In genomic region chr17:78654841-78655240, GRCm38 (mm10) we compare ENCODE assay signal across 28 mouse cellular contexts.
DNase-seq lines count a peak whose midpoint lies in the region; ATAC-seq and TF ChIP-seq lines count a peak whose summit lies in the region.
"Had no signal": no experiment of that assay in that cellular context is flagged by ENCODE, and none has a peak within 500 bp of the region (broad histone marks: within the 10 kb centered on the region; RNA-seq: fewer than 3 reads in every experiment).

No protein-coding gene starts in this region.

- no peak overlapping the region for H3K4me2 ChIP-seq in kidney, embryonic 16.5 days (replicated peaks; ENCODE audit: low read depth, low read length)
- H3K4me2 ChIP-seq: embryonic facial prominence, embryonic 12.5 days; forebrain, embryonic 12.5 days; forebrain, embryonic 15.5 days; heart, embryonic 12.5 days; heart, embryonic 15.5 days; hindbrain, embryonic 13.5 days had no signal

- H3K9me3 ChIP-seq in kidney, embryonic 16.5 days (ENCODE audit: low read length) = peaks cover under 1% of the 10 kb centered on the region; the same call in 1 of the 2 replicates
- H3K9me3 ChIP-seq: heart, embryonic 15.5 days had no signal

- no peak for TF ChIP-seq POLR2A in kidney, adult 2 months (IDR thresholded peaks at IDR 0.05; ENCODE audit: low read depth, low read length)

- peaks cover 15% of the 10 kb centered on the region for H3K36me3 ChIP-seq in kidney, adult 2 months (ENCODE audit: control insufficient read depth, insufficient read depth, low read length)
- H3K36me3 ChIP-seq in kidney, embryonic 16.5 days (ENCODE audit: insufficient read depth, low read length) = peaks cover 30% of the 10 kb centered on the region

- WGBS in kidney, adult 2 months = 55% methylated on average over 10 of the region's 10 CpGs
- 44% methylated on average over 10 of the region's 10 CpGs for WGBS in kidney, embryonic 16.5 days

- peak; percentile 5 for DNase-seq in kidney, adult 2 months
- DNase-seq in kidney, adult 8-10 months = no peak
- DNase-seq in kidney, adult 9 months = no peak
- peak; percentile 67 for DNase-seq in A20 (ENCODE audit: low read depth, low spot score)
- DNase-seq in retina, embryonic 14.5 days (ENCODE audit: low spot score) = peak; percentile 13
- DNase-seq in urinary bladder, postnatal 4 days (ENCODE audit: low spot score in 2 of 2) = no peak
- no peak for DNase-seq in spleen, postnatal 36 days (ENCODE audit: low spot score in 2 of 2)
- DNase-seq: adrenal gland, adult 8-10 months; adrenal gland, postnatal 25 days; cerebellum, adult 18-20 months; cerebellum, adult 9-10 months; cerebellum, postnatal 14 days; gastrocnemius, postnatal 25 days; heart, adult 18-20 months; heart, postnatal 10 days; heart, postnatal 36 days had no signal

- ATAC-seq in kidney, embryonic 16.5 days (ENCODE audit: low FRiP score, low TSS enrichment) = peak; percentile 57; the same call in 1 of the 2 replicates
- ATAC-seq: activated CD4-positive, CD25-positive, alpha-beta regulatory T cell, adult 4 months; CD4-positive, CD25-positive, alpha-beta regulatory T cell, adult 4 months; forebrain, embryonic 15.5 days; hindbrain, postnatal 0 days had no signal

- no peak overlapping the region for H3K9ac ChIP-seq in kidney, embryonic 16.5 days (replicated peaks; ENCODE audit: low read length)
- H3K9ac ChIP-seq: embryonic facial prominence, embryonic 12.5 days; forebrain, embryonic 12.5 days; forebrain, embryonic 15.5 days; heart, embryonic 12.5 days; heart, embryonic 15.5 days; hindbrain, embryonic 13.5 days had no signal

- no peak for TF ChIP-seq CTCF in kidney, adult 2 months (conservative IDR thresholded peaks at IDR 0.05; ENCODE audit: insufficient read depth, insufficient read length, low read depth, low read length)

- no peak overlapping the region for H3K4me3 ChIP-seq in kidney, adult 2 months (ENCODE audit: insufficient read depth, low read depth, low read length)
- no peak overlapping the region for H3K4me3 ChIP-seq in kidney, embryonic 16.5 days (ENCODE audit: low read length)
- H3K4me3 ChIP-seq: embryonic facial prominence, embryonic 12.5 days; erythroblast, embryonic 14.5 days; forebrain, embryonic 12.5 days; forebrain, embryonic 15.5 days; heart, embryonic 12.5 days; heart, embryonic 15.5 days; hindbrain, embryonic 10.5 days; hindbrain, embryonic 13.5 days had no signal

- H3K27me3 ChIP-seq in kidney, adult 2 months (replicated peaks; ENCODE audit: control insufficient read depth, insufficient read depth, low read length) = no peaks in the 10 kb centered on the region
- no peaks in the 10 kb centered on the region for H3K27me3 ChIP-seq in kidney, embryonic 16.5 days (ENCODE audit: insufficient read depth, low read length)
- H3K27me3 ChIP-seq: embryonic facial prominence, embryonic 12.5 days; forebrain, embryonic 12.5 days; forebrain, embryonic 15.5 days; heart, embryonic 12.5 days; heart, embryonic 15.5 days; hindbrain, embryonic 13.5 days had no signal

- no peaks in the 10 kb centered on the region for H3K4me1 ChIP-seq in kidney, adult 2 months (ENCODE audit: control insufficient read depth, insufficient read depth, low read length)
- no peaks in the 10 kb centered on the region for H3K4me1 ChIP-seq in kidney, embryonic 16.5 days (ENCODE audit: insufficient read depth, low read length)
- H3K4me1 ChIP-seq: embryonic facial prominence, embryonic 12.5 days; forebrain, embryonic 12.5 days; forebrain, embryonic 15.5 days; heart, embryonic 12.5 days; heart, embryonic 15.5 days; hindbrain, embryonic 10.5 days; hindbrain, embryonic 13.5 days had no signal

- H3K27ac ChIP-seq in kidney, adult 2 months (ENCODE audit: insufficient read depth, low read depth, low read length) = no peak overlapping the region
- no peak overlapping the region for H3K27ac ChIP-seq in kidney, embryonic 16.5 days (ENCODE audit: low read length)
- H3K27ac ChIP-seq: embryonic facial prominence, embryonic 12.5 days; forebrain, embryonic 12.5 days; forebrain, embryonic 15.5 days; heart, embryonic 15.5 days; hindbrain, embryonic 10.5 days; hindbrain, embryonic 13.5 days; hindbrain, postnatal 0 days had no signal

Comparison
In these comparisons a context has a peak if more than half of its experiments do, and no peak if none do; other contexts are left out.
1. DNase-seq: peak in kidney, adult 2 months (single experiment), A20 (single experiment) and retina, embryonic 14.5 days (single experiment); none in kidney, adult 8-10 months (0 of 2), kidney, adult 9 months (single experiment), urinary bladder, postnatal 4 days (0 of 2) and spleen, postnatal 36 days (0 of 2).